Mouse (Mus musculus) spleen, postnatal 0 days (tissue): Measurements from ENCODE around the gene Olfr360. TPM values are rescaled to one million over a fixed set of nuclear protein-coding genes. Genes with fewer than 3 reads are reported as not detected.

Source experiments
- polyA plus RNA-seq: library from polyadenylated mRNA; unstranded; fragments of >200 nt; fragmentation: Nextera tagmentation; extraction: Ambion mirVana; gene quantifications from 2 replicates; pipeline ENCODE4 v1.2.1, GENCODE M21; 2015

Gene Olfr360
- polyA plus RNA-seq: not detected in 2 replicates

DNA sequence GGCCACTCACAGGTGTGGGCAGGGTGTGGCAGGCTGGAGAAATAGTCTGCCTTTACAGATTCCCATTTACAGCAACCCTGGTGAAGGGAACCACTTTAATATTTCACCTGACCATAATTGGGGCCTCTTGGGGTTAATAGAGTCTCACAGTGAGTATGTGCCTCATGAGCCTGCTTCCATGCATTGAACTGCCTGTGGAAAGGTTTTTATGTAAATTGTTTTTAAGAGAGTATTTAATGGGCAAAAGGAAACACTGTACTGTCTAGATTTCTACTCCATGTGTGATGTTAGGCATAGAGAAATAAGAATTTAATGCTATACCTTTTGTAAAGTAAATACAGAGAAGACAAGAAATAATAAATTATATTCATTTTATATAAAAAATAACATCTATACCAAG lies at the start of gene Olfr360:
TSS of gene Olfr360 (plus strand) at position 301 of the 400 bp plus-strand sequence.

GRCm38 (mm10) chr2:37089190-37089589 lies 23.6 kb downstream of the Olfr360 start, which contains the start of gene Olfr361:
Olfr361 (minus strand) TSS chr2:37089290.

GRCm38 (mm10) chr2:37117810-37118209 lies 52.3 kb downstream of the Olfr360 start, which contains the start of gene Olfr362:
Olfr362 (minus strand) TSS chr2:37117910.

Other genes starting within 250 kb of the Olfr360 start
- not detected in 2 replicates for gene Olfr3, start 248.7 kb upstream of the Olfr360 start, polyA plus RNA-seq
- gene Olfr350, start 219.4 kb upstream of the Olfr360 start, polyA plus RNA-seq: not detected in 2 replicates
- not detected in 2 replicates for gene Olfr351, start 203.1 kb upstream of the Olfr360 start, polyA plus RNA-seq
- not detected in 2 replicates for gene Olfr352, start 197.3 kb upstream of the Olfr360 start, polyA plus RNA-seq
- not detected in 2 replicates for gene Olfr353, start 172.8 kb upstream of the Olfr360 start, polyA plus RNA-seq
- gene Olfr354, start 160.1 kb upstream of the Olfr360 start, polyA plus RNA-seq: not detected in 2 replicates
- gene Olfr355, start 136.8 kb upstream of the Olfr360 start, polyA plus RNA-seq: not detected in 2 replicates
- not detected in 2 replicates for gene Olfr356, start 128.6 kb upstream of the Olfr360 start, polyA plus RNA-seq
- not detected in 2 replicates for gene Olfr357, start 71.9 kb upstream of the Olfr360 start, polyA plus RNA-seq
- not detected in 2 replicates for gene Olfr358, start 56.4 kb upstream of the Olfr360 start, polyA plus RNA-seq
- gene Olfr361, start 23.5 kb downstream of the Olfr360 start, polyA plus RNA-seq: not detected in 2 replicates
- not detected in 2 replicates for gene Olfr362, start 52.2 kb downstream of the Olfr360 start, polyA plus RNA-seq
- not detected in 2 replicates for gene Olfr364-ps1, start 73.6 kb downstream of the Olfr360 start, polyA plus RNA-seq
- not detected in 2 replicates for gene Olfr365, start 122.5 kb downstream of the Olfr360 start, polyA plus RNA-seq
- gene Olfr366, start 145.8 kb downstream of the Olfr360 start, polyA plus RNA-seq: not detected in 2 replicates